Mouse (Mus musculus): Measurements from ENCODE around the gene Garem2.

- no peak for TF ChIP-seq CTCF (IDR thresholded peaks at IDR 0.05; ENCODE audit: insufficient read depth, low read depth, low read length)
- TF ChIP-seq POLR2A (IDR thresholded peaks at IDR 0.05; ENCODE audit: insufficient read depth, low read depth, low read length), result no peak
Measured at GRCm38 (mm10) chr5:30153222-30153621, 48.3 kb downstream of the Garem2 start.

All from olfactory bulb, adult 2 months (tissue).